Mouse (Mus musculus): ENCODE measurements around the gene Wdr92. TPM values are rescaled to one million over a fixed set of nuclear protein-coding genes. Genes with fewer than 3 reads are reported as not detected.

The Wdr92 gene
- total and polyA plus RNA-seq, 3 experiments = 34.5 to 63.8 TPM; not detected in 1

GRCm38 (mm10) chr11:17138306-17139033 lies 43.4 kb upstream of the Wdr92 start:
- Histone ChIP-seq H3K9me3 (replicated peaks; ENCODE audit: insufficient read depth, low read length) (no peaks in the 10 kb centered on the region), H3K27me3 (ENCODE audit: control insufficient read depth in 1 of 2, insufficient read depth in 2 of 2, low read length in 2 of 2) (peaks cover 12 to 24% of the 10 kb centered on the region in 2 experiments), H3K9ac (ENCODE audit: control insufficient read depth, low read depth, low read length, poor library complexity, severe bottlenecking) (no peak overlapping the region), H3K4me1 (ENCODE audit: control insufficient read depth in 1 of 2, insufficient read depth in 2 of 2, low read length in 2 of 2) (no peaks in the 10 kb centered on the region), H3K4me3 (ENCODE audit: control insufficient read depth in 1 of 2, insufficient read depth in 1 of 2, low read depth in 2 of 2, low read length in 2 of 2) (no peak overlapping the region), H3K79me2 (ENCODE audit: control insufficient read depth, insufficient read depth, low read length, poor library complexity) (no peaks in the 10 kb centered on the region), H3K27ac (ENCODE audit: control insufficient read depth, low read depth, low read length) (no peak overlapping the region), H3K36me3 (ENCODE audit: control insufficient read depth in 1 of 2, insufficient read depth in 2 of 2, low read length in 2 of 2) (no peaks in the 10 kb centered on the region)
- TF ChIP-seq EP300 (IDR thresholded peaks at IDR 0.05; ENCODE audit: low read depth in 1 of 2, low read length in 2 of 2) (no peak), TAL1 (IDR thresholded peaks at IDR 0.05; ENCODE audit: low read length) (no peak), SMC3 (IDR thresholded peaks at IDR 0.05; ENCODE audit: low read depth, low read length) (no peak), CHD2 (IDR thresholded peaks at IDR 0.05; ENCODE audit: low read length) (no peak), MXI1 (IDR thresholded peaks at IDR 0.05; ENCODE audit: low read depth, low read length) (no peak), USF1 (IDR thresholded peaks at IDR 0.05; ENCODE audit: low read depth, low read length) (no peak), KAT2A (conservative IDR thresholded peaks at IDR 0.05; ENCODE audit: low read depth, low read length) (no peak), SIN3A (IDR thresholded peaks at IDR 0.05; ENCODE audit: low read length) (no peak), JUND (IDR thresholded peaks at IDR 0.05; ENCODE audit: low read depth, low read length) (no peak)
- DNase-seq (ENCODE audit: low read depth, low spot score) = no peak

- H3K36me3 ChIP-seq (ENCODE audit: control insufficient read depth in 1 of 2, insufficient read depth in 2 of 2, low read length in 2 of 2) = peaks cover 0 to 35% of the 10 kb centered on the region in 2 experiments; a peak in 3 of 4 replicates
- H3K79me2 ChIP-seq (ENCODE audit: control insufficient read depth, insufficient read depth, low read length, poor library complexity) = peaks cover 50% of the 10 kb centered on the region
- peak within 1 kb of the TSS; percentile 94 for H3K27ac ChIP-seq (ENCODE audit: control insufficient read depth, low read depth, low read length)
- H3K27me3 ChIP-seq (ENCODE audit: control insufficient read depth in 1 of 2, insufficient read depth in 2 of 2, low read length in 2 of 2) = peaks cover 0 to 2% of the 10 kb centered on the region in 2 experiments; a peak in 1 of 4 replicates
- peak; percentile 99 for DNase-seq (ENCODE audit: low read depth, low spot score)
- H3K4me3 ChIP-seq (ENCODE audit: control insufficient read depth in 1 of 2, insufficient read depth in 1 of 2, low read depth in 2 of 2, low read length in 2 of 2) = peak within 1 kb of the TSS; percentile 81 to 96
- peak within 1 kb of the TSS; percentile 96 for H3K9ac ChIP-seq (ENCODE audit: control insufficient read depth, low read depth, low read length, poor library complexity, severe bottlenecking)
- peaks cover 10 to 28% of the 10 kb centered on the region in 2 experiments for H3K4me1 ChIP-seq (ENCODE audit: control insufficient read depth in 1 of 2, insufficient read depth in 2 of 2, low read length in 2 of 2)
- no peaks in the 10 kb centered on the region for H3K9me3 ChIP-seq (replicated peaks; ENCODE audit: insufficient read depth, low read length)
- TF ChIP-seq CHD2 (IDR thresholded peaks at IDR 0.05; ENCODE audit: low read length) (no peak), MAX (IDR thresholded peaks at IDR 0.05; ENCODE audit: low read length) (peak; percentile 78), MAZ (IDR thresholded peaks at IDR 0.05; ENCODE audit: low read depth, low read length) (0 out of 2 replicates have a peak, but pooled peaks have one; percentile 24), JUND (IDR thresholded peaks at IDR 0.05; ENCODE audit: low read depth, low read length) (no peak), RCOR1 (IDR thresholded peaks at IDR 0.05; ENCODE audit: low read depth, low read length) (no peak), HCFC1 (IDR thresholded peaks at IDR 0.05; ENCODE audit: low read depth, low read length) (peak; percentile 87), NRF1 (IDR thresholded peaks at IDR 0.05; ENCODE audit: insufficient read depth, low read depth, low read length, poor library complexity, severe bottlenecking) (peak; percentile 48), TCF12 (IDR thresholded peaks at IDR 0.05; ENCODE audit: low read depth, low read length) (no peak; the same call in 1 of the 2 replicates), POLR2AphosphoS2 (IDR thresholded peaks at IDR 0.05; ENCODE audit: low read length) (peak; percentile 67; the same call in 1 of the 2 replicates), TBP (IDR thresholded peaks at IDR 0.05; ENCODE audit: low read depth, low read length) (peak; percentile 75), TAL1 (IDR thresholded peaks at IDR 0.05; ENCODE audit: low read length) (no peak), POLR2A (IDR thresholded peaks at IDR 0.05; ENCODE audit: control insufficient read depth in 1 of 2, insufficient read depth in 1 of 2, low read depth in 1 of 2, low read length in 2 of 2, poor library complexity in 1 of 2) (peak; percentile 90 to 92), GATA1 (IDR thresholded peaks at IDR 0.05; ENCODE audit: low read depth, low read length) (no peak), CTCF (IDR thresholded peaks at IDR 0.05 in 2 of 3, conservative IDR thresholded peaks at IDR 0.05 in 1 of 3; ENCODE audit: control insufficient read depth in 1 of 3, insufficient read depth in 1 of 3, low read depth in 2 of 3, low read length in 3 of 3, poor library complexity in 1 of 3, severe bottlenecking in 1 of 3) (no peak), USF1 (IDR thresholded peaks at IDR 0.05; ENCODE audit: low read depth, low read length) (peak; percentile 97), ZC3H11A (IDR thresholded peaks at IDR 0.05; ENCODE audit: low read depth, low read length) (no peak), BHLHE40 (IDR thresholded peaks at IDR 0.05; ENCODE audit: borderline replicate concordance, low read depth, low read length) (peak; percentile 6; the same call in 1 of the 2 replicates), CHD1 (IDR thresholded peaks at IDR 0.05; ENCODE audit: low read depth, low read length) (no peak), ETS1 (IDR thresholded peaks at IDR 0.05; ENCODE audit: low read depth, low read length) (no peak; the same call in 1 of the 2 replicates), MYB (IDR thresholded peaks at IDR 0.05; ENCODE audit: low read depth, low read length) (no peak), SIN3A (IDR thresholded peaks at IDR 0.05; ENCODE audit: low read length) (peak; percentile 87), RAD21 (IDR thresholded peaks at IDR 0.05; ENCODE audit: low read depth, low read length) (no peak), MAFK (IDR thresholded peaks at IDR 0.05; ENCODE audit: borderline replicate concordance, low read depth, low read length) (no peak), MXI1 (IDR thresholded peaks at IDR 0.05; ENCODE audit: low read depth, low read length) (peak; percentile 49; the same call in 1 of the 2 replicates), MYC (IDR thresholded peaks at IDR 0.05; ENCODE audit: low read depth, low read length) (no peak)
Measured at GRCm38 (mm10) chr11:17158858-17159737, 22.8 kb upstream of the Wdr92 start, which contains the start of gene Ppp3r1. Ppp3r1 (plus strand) TSS chr11:17159263.
